Mouse (Mus musculus): ENCODE results near the gene Ern1. TPM values are rescaled to one million over a fixed set of nuclear protein-coding genes. Genes with fewer than 3 reads are reported as not detected.
"Not testable (repeated sequence)": the region's sequence is repeated elsewhere in the genome, so short reads cannot be mapped to it uniquely, and the experiment has no call there.

The Ern1 gene
- polyA plus RNA-seq, 1 experiment, result 18.1 TPM

DNA sequence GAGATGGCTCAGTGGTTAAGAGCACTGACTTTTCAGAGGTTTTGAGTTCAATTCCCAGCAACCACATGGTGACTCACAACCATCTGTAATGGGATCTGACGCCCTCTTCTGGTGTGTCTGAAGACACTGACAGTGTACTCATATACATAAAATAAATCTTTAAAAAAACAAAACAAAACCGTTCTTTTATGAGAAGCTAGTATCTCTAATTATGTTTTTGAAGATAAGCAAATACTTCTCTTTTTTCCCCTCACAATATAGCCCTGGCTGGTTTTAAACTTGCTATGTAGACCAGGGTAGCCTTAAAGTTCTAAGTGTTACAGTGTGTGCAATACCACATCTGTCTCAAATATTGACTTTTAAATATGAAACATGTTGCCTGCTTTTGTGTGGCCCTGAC is 76.5 kb downstream of the Ern1 start:
- H3K27ac ChIP-seq (ENCODE audit: control insufficient read depth, insufficient read depth, low read length), result no peak overlapping the region
- no peak for DNase-seq
- no peaks in the 10 kb centered on the region for H3K4me1 ChIP-seq (replicated peaks; ENCODE audit: control insufficient read depth, insufficient read depth, low read length)
- H3K4me3 ChIP-seq (ENCODE audit: control insufficient read depth, insufficient read depth, low read length), result no peak overlapping the region
- H3K36me3 ChIP-seq (ENCODE audit: control insufficient read depth, insufficient read depth, low read length), result peaks cover 5% of the 10 kb centered on the region
- TF ChIP-seq CTCF (IDR thresholded peaks at IDR 0.05; ENCODE audit: borderline replicate concordance, control insufficient read depth, extremely low read depth, insufficient read depth, low read length, poor library complexity) (no peak), POLR2A (IDR thresholded peaks at IDR 0.05; ENCODE audit: control insufficient read depth, extremely low read depth, insufficient read depth, low read length, poor library complexity) (no peak)
- H3K27me3 ChIP-seq (ENCODE audit: control insufficient read depth, insufficient read depth, low read length), result no peaks in the 10 kb centered on the region
- WGBS, result 91% methylated on average over 2 of the region's 2 CpGs

DNA sequence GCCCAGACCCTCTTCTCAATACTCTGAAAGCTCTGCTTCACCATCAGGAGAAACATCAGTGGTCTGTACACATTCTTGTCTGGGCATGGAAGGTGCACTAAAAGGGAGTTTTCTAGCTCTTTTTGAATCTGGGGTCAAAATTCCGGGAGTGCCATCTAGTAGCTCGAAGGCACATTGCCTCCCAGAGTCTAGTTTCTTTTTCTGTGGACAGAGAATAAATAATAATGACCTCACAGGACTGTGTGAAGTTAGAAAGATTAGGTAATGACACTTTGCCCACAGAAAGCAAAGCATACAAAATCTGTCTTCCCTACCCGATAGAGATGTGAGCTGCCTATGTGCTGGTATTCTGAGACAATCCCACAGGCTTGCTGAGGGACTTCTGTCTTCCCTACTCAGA is 77.1 kb downstream of the Ern1 start:
- no peak overlapping the region for H3K4me3 ChIP-seq (ENCODE audit: control insufficient read depth, insufficient read depth, low read length)
- no peak overlapping the region for H3K27ac ChIP-seq (ENCODE audit: control insufficient read depth, insufficient read depth, low read length)
- H3K4me1 ChIP-seq (replicated peaks; ENCODE audit: control insufficient read depth, insufficient read depth, low read length), result no peaks in the 10 kb centered on the region
- 96% methylated on average over 3 of the region's 3 CpGs for WGBS
- DNase-seq, result no peak
- H3K36me3 ChIP-seq (ENCODE audit: control insufficient read depth, insufficient read depth, low read length), result peaks cover 5% of the 10 kb centered on the region
- TF ChIP-seq POLR2A (IDR thresholded peaks at IDR 0.05; ENCODE audit: control insufficient read depth, extremely low read depth, insufficient read depth, low read length, poor library complexity) (no peak), CTCF (IDR thresholded peaks at IDR 0.05; ENCODE audit: borderline replicate concordance, control insufficient read depth, extremely low read depth, insufficient read depth, low read length, poor library complexity) (no peak)
- H3K27me3 ChIP-seq (ENCODE audit: control insufficient read depth, insufficient read depth, low read length), result no peaks in the 10 kb centered on the region

DNA sequence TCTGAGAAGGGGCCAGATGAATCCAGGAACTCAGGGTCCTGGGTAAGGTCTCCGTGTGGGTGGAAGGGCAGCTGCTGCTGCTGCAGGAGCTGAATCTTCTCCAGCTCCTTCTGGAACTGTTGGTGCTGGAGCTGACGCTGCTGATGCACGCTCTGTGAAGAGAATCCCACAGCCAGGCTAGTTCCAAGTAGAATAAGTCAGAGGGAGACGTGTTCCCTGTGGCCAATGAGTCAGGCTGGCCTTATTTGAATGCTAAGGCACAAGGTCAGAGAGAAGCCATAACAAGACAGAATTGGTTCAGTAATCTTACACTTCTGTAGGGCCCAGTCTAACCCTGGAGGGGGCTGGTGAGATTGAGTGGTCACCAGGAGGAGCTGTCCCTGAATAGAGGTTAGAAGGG is 77.6 kb downstream of the Ern1 start:
- Histone ChIP-seq H3K27ac (ENCODE audit: control insufficient read depth, insufficient read depth, low read length) (no peak overlapping the region), H3K4me3 (ENCODE audit: control insufficient read depth, insufficient read depth, low read length) (no peak overlapping the region), H3K27me3 (ENCODE audit: control insufficient read depth, insufficient read depth, low read length) (no peaks in the 10 kb centered on the region), H3K36me3 (ENCODE audit: control insufficient read depth, insufficient read depth, low read length) (peaks cover 5% of the 10 kb centered on the region), H3K4me1 (replicated peaks; ENCODE audit: control insufficient read depth, insufficient read depth, low read length) (no peaks in the 10 kb centered on the region)
- 96% methylated on average over 4 of the region's 4 CpGs for WGBS
- no peak for DNase-seq
- TF ChIP-seq POLR2A (IDR thresholded peaks at IDR 0.05; ENCODE audit: control insufficient read depth, extremely low read depth, insufficient read depth, low read length, poor library complexity) (no peak), CTCF (IDR thresholded peaks at IDR 0.05; ENCODE audit: borderline replicate concordance, control insufficient read depth, extremely low read depth, insufficient read depth, low read length, poor library complexity) (no peak)

DNA sequence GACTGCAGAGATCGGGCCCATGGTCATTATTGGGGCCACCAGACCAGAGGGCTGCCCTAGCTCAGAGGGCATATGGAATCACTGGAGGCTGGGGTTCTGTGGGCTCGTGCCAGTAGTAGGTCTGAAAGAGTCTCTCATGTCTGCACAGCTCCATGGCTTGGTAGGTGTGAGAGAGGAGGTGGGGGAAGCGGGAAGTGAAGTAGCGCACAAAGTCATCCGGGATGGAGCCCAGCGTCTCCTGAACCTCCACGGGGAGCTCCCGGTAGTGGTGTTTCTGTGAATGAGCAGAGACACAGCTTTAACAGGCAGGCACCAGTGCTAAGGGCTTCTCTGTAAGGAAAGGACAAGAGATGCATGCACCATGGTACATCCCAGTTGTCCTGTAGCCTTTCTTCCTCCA is 89.2 kb downstream of the Ern1 start:
- no peaks in the 10 kb centered on the region for H3K4me1 ChIP-seq (replicated peaks; ENCODE audit: control insufficient read depth, insufficient read depth, low read length)
- no peak overlapping the region for H3K27ac ChIP-seq (ENCODE audit: control insufficient read depth, insufficient read depth, low read length)
- no peak for DNase-seq
- H3K4me3 ChIP-seq (ENCODE audit: control insufficient read depth, insufficient read depth, low read length), result no peak overlapping the region
- no peaks in the 10 kb centered on the region; the same call in 1 of the 2 replicates for H3K36me3 ChIP-seq (ENCODE audit: control insufficient read depth, insufficient read depth, low read length)
- TF ChIP-seq CTCF (IDR thresholded peaks at IDR 0.05; ENCODE audit: borderline replicate concordance, control insufficient read depth, extremely low read depth, insufficient read depth, low read length, poor library complexity) (no peak), POLR2A (IDR thresholded peaks at IDR 0.05; ENCODE audit: control insufficient read depth, extremely low read depth, insufficient read depth, low read length, poor library complexity) (no peak)
- no peaks in the 10 kb centered on the region for H3K27me3 ChIP-seq (ENCODE audit: control insufficient read depth, insufficient read depth, low read length)
- 97% methylated on average over 8 of the region's 8 CpGs for WGBS

DNA sequence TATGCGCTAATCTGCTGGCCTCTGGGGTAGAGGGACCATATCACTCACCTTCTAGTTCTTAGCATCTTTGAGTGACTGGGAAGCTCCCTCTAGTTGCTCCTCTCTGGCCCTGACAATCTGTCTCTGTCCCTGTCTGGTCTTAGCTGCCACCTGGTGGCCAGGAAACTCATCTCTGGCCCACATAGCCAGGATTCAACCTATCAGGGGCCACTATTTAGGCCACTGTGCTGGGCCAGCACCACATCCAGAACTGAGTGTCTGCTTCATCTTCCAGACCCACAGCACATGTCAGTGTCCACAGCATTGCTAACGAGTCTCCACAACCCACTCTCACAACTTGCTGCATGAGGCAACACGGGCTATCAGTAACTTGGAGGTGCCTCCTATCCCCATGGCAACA is 90.0 kb downstream of the Ern1 start:
- Histone ChIP-seq H3K27ac (ENCODE audit: control insufficient read depth, insufficient read depth, low read length) (no peak overlapping the region), H3K4me1 (replicated peaks; ENCODE audit: control insufficient read depth, insufficient read depth, low read length) (no peaks in the 10 kb centered on the region), H3K36me3 (ENCODE audit: control insufficient read depth, insufficient read depth, low read length) (no peaks in the 10 kb centered on the region; the same call in 1 of the 2 replicates), H3K4me3 (ENCODE audit: control insufficient read depth, insufficient read depth, low read length) (no peak overlapping the region), H3K27me3 (ENCODE audit: control insufficient read depth, insufficient read depth, low read length) (no peaks in the 10 kb centered on the region)
- WGBS, result 94% methylated on average over 3 of the region's 3 CpGs
- TF ChIP-seq POLR2A (IDR thresholded peaks at IDR 0.05; ENCODE audit: control insufficient read depth, extremely low read depth, insufficient read depth, low read length, poor library complexity) (no peak), CTCF (IDR thresholded peaks at IDR 0.05; ENCODE audit: borderline replicate concordance, control insufficient read depth, extremely low read depth, insufficient read depth, low read length, poor library complexity) (peak; percentile 26; the same call in 1 of the 2 replicates)
- no peak for DNase-seq

DNA sequence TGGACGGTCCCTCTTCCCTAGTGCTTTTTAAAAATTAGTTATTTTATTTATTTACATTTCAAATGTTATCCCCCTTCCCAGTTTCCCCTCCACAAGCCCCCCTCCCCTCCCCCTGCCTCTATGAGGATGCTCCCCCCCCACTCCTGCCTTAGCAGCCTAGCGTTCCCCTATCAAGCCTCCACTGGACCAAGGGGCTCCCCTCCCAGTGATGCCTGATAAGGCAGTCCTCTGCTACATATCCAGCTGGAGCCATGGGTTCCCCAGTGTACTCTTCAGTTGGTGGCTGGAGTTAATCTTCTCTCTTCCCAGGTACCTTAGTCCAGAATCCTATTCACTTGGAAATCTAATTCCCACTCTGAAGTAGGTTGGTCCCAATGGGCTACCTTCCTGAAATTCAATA is 93.6 kb downstream of the Ern1 start:
- WGBS, result 95% methylated on average over 2 of the region's 2 CpGs
- not testable (repeated sequence) for H3K36me3 ChIP-seq (ENCODE audit: control insufficient read depth, insufficient read depth, low read length); DNase-seq

DNA sequence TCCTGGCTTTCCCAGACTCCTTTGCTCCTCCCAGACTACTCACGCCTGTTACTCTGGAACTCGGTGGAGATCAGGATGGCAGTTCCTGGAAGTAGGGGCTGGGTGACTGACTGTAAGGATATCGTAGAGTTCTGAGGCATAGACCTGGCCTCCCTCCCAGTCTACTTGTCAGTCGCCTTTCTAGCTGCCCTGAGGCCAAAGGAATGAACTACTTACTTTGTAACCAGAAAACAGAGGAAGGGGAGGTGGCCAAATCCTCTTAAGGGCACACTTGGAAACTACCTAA is 94.4 kb downstream of the Ern1 start:
- Histone ChIP-seq H3K4me1 (replicated peaks; ENCODE audit: control insufficient read depth, insufficient read depth, low read length) (peaks cover 12% of the 10 kb centered on the region), H3K4me3 (ENCODE audit: control insufficient read depth, insufficient read depth, low read length) (no peak overlapping the region), H3K36me3 (ENCODE audit: control insufficient read depth, insufficient read depth, low read length) (no peaks in the 10 kb centered on the region), H3K27me3 (ENCODE audit: control insufficient read depth, insufficient read depth, low read length) (no peaks in the 10 kb centered on the region), H3K27ac (ENCODE audit: control insufficient read depth, insufficient read depth, low read length) (no peak overlapping the region)
- 95% methylated on average over 4 of the region's 4 CpGs for WGBS
- TF ChIP-seq CTCF (IDR thresholded peaks at IDR 0.05; ENCODE audit: borderline replicate concordance, control insufficient read depth, extremely low read depth, insufficient read depth, low read length, poor library complexity) (no peak), POLR2A (IDR thresholded peaks at IDR 0.05; ENCODE audit: control insufficient read depth, extremely low read depth, insufficient read depth, low read length, poor library complexity) (no peak)
- DNase-seq, result no peak

More for the DNA sequence above, 93.6 kb downstream of the Ern1 start:
- H3K27ac ChIP-seq (ENCODE audit: control insufficient read depth, insufficient read depth, low read length); H3K4me1 ChIP-seq (replicated peaks; ENCODE audit: control insufficient read depth, insufficient read depth, low read length); H3K4me3 ChIP-seq (ENCODE audit: control insufficient read depth, insufficient read depth, low read length); H3K27me3 ChIP-seq (ENCODE audit: control insufficient read depth, insufficient read depth, low read length): not testable (repeated sequence)

Measured in thymus, adult 2 months (tissue).